Mouse (Mus musculus): ENCODE measurements around the gene Dqx1. TPM values are rescaled to one million over a fixed set of nuclear protein-coding genes. Genes with fewer than 3 reads are reported as not detected.

Dqx1 gene
- total RNA-seq, 1 experiment = 3.7 TPM

DNA sequence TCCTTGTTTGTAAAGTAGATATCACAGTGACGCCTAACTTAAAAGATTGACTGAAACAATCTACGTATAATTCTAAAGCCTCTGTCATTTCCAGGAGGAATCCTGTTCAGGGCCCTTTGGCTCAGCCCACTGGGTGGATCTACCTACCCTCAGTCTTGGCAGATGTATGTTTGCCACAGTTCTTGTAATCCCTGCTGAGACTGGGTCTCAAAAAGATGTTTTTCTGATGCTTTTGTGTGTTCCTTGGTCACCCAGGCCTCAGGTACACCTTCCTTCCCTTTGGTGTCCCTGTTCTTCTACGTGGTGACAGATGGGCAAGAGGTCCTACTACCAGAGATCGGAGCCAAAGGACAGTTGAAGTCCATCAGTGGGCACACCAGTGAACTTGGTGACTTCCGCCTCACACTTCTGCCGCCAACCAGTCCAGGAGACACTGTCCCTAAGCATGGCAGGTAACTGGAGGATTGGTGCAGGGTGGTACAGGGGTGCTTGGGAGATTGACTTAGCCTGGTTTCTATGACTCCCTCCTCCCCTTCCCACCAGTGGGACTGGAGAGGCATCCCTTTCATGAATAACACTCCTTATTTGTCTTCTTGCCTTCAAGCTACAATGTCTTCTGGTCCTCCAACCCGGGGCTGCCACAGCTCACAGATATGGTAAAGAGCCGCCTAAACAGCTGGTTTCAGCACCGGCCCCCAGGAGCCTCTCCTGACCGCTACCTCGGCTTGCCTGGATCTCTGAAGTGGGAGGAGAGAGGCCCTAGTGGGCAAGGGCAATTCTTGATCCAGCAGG lies 58.9 kb downstream of the Dqx1 start:
- DNase-seq (ENCODE audit: low read depth, low spot score) = no peak
- Histone ChIP-seq H3K4me3 (ENCODE audit: insufficient read depth in 1 of 2, low read depth in 1 of 2, low read length in 2 of 2, poor library complexity in 1 of 2, severe bottlenecking in 1 of 2) (peak overlapping the region; percentile 85 to 99; a peak in 3 of 4 replicates), H3K27ac (ENCODE audit: insufficient read depth, low read depth, low read length, poor library complexity, severe bottlenecking) (no peak overlapping the region), H3K36me3 (ENCODE audit: control insufficient read depth, insufficient read depth, low read length, poor library complexity, severe bottlenecking) (peaks cover 4% of the 10 kb centered on the region; the same call in 1 of the 2 replicates), H3K9ac (ENCODE audit: insufficient read depth, low read depth, low read length, poor library complexity, severe bottlenecking) (no peak overlapping the region), H3K9me3 (ENCODE audit: control insufficient read depth, insufficient read depth, low read depth, low read length) (no peaks in the 10 kb centered on the region), H3K4me1 (ENCODE audit: control insufficient read depth in 2 of 2, insufficient read depth in 2 of 2, low read length in 2 of 2, poor library complexity in 1 of 2) (peaks cover 0 to 3% of the 10 kb centered on the region in 2 experiments; a peak in 2 of 4 replicates)
- TF ChIP-seq ZC3H11A (IDR thresholded peaks at IDR 0.05; ENCODE audit: borderline replicate concordance, low read depth, low read length) = no peak
- no peak for TF ChIP-seq CHD2 (IDR thresholded peaks at IDR 0.05; ENCODE audit: low read depth, low read length)
- no peak for TF ChIP-seq MAFK (IDR thresholded peaks at IDR 0.05; ENCODE audit: insufficient read depth, low read depth, low read length)
- TF ChIP-seq ZNF384 (IDR thresholded peaks at IDR 0.05; ENCODE audit: low read depth, low read length) = no peak
- no peak for TF ChIP-seq HCFC1 (IDR thresholded peaks at IDR 0.05; ENCODE audit: borderline replicate concordance, insufficient read depth, low read length)
- in situ Hi-C loops (cut with MboI; ENCODE audit: low sequenced_read_pairs in 2 of 2, unreplicated experiment in 2 of 2) = no loop called here

Other genes with a start within 250 kb of the Dqx1 start
- gene Sema4f, start 118.1 kb upstream of the Dqx1 start, total RNA-seq (2012; rRNA removed) = 2.3 and 3.5 TPM in 2 replicates
- 5.7 and 6.8 TPM in 2 replicates for gene M1ap, start 110.9 kb upstream of the Dqx1 start, total RNA-seq (2012; rRNA removed)
- 8.5 and 14.9 TPM in 2 replicates for gene Dok1, start 24.4 kb upstream of the Dqx1 start, total RNA-seq (2012; rRNA removed)
- gene Loxl3, start 23.7 kb upstream of the Dqx1 start, total RNA-seq (2012; rRNA removed) = 2.3 and 3.4 TPM in 2 replicates
- gene Aup1, start 3.3 kb upstream of the Dqx1 start, total RNA-seq (2012; rRNA removed) = 152 and 242 TPM in 2 replicates
- gene Htra2, start 2.6 kb upstream of the Dqx1 start, total RNA-seq (2012; rRNA removed) = 66.8 and 80.3 TPM in 2 replicates
- gene Tlx2, start 12.4 kb downstream of the Dqx1 start, total RNA-seq (2012; rRNA removed) = 0.58 TPM in 1 of 2 replicates, not detected in the other
- gene Pcgf1, start 20.0 kb downstream of the Dqx1 start, total RNA-seq (2012; rRNA removed) = 12.7 and 14.7 TPM in 2 replicates
- 0.42 and 0.62 TPM in 2 replicates for gene Lbx2, start 28.5 kb downstream of the Dqx1 start, total RNA-seq (2012; rRNA removed)
- gene Ccdc142, start 43.8 kb downstream of the Dqx1 start, total RNA-seq (2012; rRNA removed) = 4.6 and 4.7 TPM in 2 replicates
- 1.3 and 1.8 TPM in 2 replicates for gene Gm42688, start 43.8 kb downstream of the Dqx1 start, total RNA-seq (2012; rRNA removed)
- gene Mrpl53, start 51.2 kb downstream of the Dqx1 start, total RNA-seq (2012; rRNA removed) = 50.5 and 53.9 TPM in 2 replicates
- gene Mogs, start 57.7 kb downstream of the Dqx1 start, total RNA-seq (2012; rRNA removed) = 42.3 and 92.6 TPM in 2 replicates
- gene Wbp1, start 63.7 kb downstream of the Dqx1 start, total RNA-seq (2012; rRNA removed) = 47.5 and 63.8 TPM in 2 replicates
- gene Ino80b, start 67.6 kb downstream of the Dqx1 start, total RNA-seq (2012; rRNA removed) = 19.2 and 21.2 TPM in 2 replicates
- gene Rtkn, start 77.6 kb downstream of the Dqx1 start, total RNA-seq (2012; rRNA removed) = 20.0 and 32.4 TPM in 2 replicates
- 3.7 and 4.3 TPM in 2 replicates for gene Wdr54, start 98.6 kb downstream of the Dqx1 start, total RNA-seq (2012; rRNA removed)
- gene 1700003E16Rik, start 98.6 kb downstream of the Dqx1 start, total RNA-seq (2012; rRNA removed) = 0.31 and 0.53 TPM in 2 replicates
- 40.6 and 41.7 TPM in 2 replicates for gene Dctn1, start 108.1 kb downstream of the Dqx1 start, total RNA-seq (2012; rRNA removed)
- gene Slc4a5, start 162.0 kb downstream of the Dqx1 start, total RNA-seq (2012; rRNA removed) = 100 and 104 TPM in 2 replicates

All from ES-E14 (cell line).